Mouse (Mus musculus) thymus, adult 2 months (tissue): ENCODE results near the gene Mmrn1.

ENCODE experiments used
- CTCF ChIP-seq: fragments of 200-500 bp; IDR thresholded peaks from 2 replicates; pipeline ENCODE4 v1.5.1; 2012; ENCODE audit warnings: mild to moderate bottlenecking, control low read depth, low read length, moderate library complexity, borderline replicate concordance; ENCODE audit not compliant: control insufficient read depth, poor library complexity, insufficient read depth; ENCODE audit errors: extremely low read depth
- POLR2A ChIP-seq: fragments of 200-500 bp; IDR thresholded peaks from 2 replicates; pipeline ENCODE4 v1.6.1; 2012; ENCODE audit warnings: mild to moderate bottlenecking, low read length, control low read depth, moderate library complexity; ENCODE audit not compliant: control insufficient read depth, poor library complexity, insufficient read depth; ENCODE audit errors: extremely low read depth

DNA sequence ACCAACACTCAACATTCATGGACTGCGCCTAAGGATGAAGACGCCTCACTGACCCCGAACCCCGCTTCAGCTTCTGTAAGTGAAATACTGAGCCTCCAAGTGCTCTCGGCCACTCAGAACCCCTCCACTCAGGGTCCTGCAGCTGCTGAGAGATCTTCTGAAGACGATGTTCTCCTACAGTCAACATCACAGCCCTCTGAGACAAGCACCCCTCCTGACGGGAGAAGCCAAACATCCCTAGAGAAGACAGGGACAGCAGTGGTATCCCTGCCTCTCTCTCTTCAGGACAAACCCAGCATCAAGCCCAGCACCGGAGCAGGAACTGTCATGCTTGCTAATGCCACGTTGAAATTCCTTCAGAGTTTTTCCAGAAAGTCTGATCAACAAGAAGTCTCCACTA is 19.8 kb downstream of the Mmrn1 start:
- TF ChIP-seq CTCF (no peak), POLR2A (no peak)
